Mouse (Mus musculus) layer of hippocampus, adult 8-10 months (tissue): ENCODE results near the gene Bbs2. TPM values are rescaled to one million over a fixed set of nuclear protein-coding genes. Genes with fewer than 3 reads are reported as not detected.
A peak's percentile ranks its signal among the peaks of the same experiment; 100 is the strongest.
"Not testable (repeated sequence)": the region's sequence is repeated elsewhere in the genome, so short reads cannot be mapped to it uniquely, and the experiment has no call there.

Source experiments
- DNase-seq, 2 experiments: peaks; one replicate each; pipeline ENCODE4 v3.0.0; 2022; ENCODE audit warnings: low spot score in 2 of 2
- total RNA-seq, 4 experiments: library from RNA; stranded (reverse); gene quantifications; 2 replicates each; pipeline ENCODE4 v1.2.4; 2022

The Bbs2 gene
- 10 to 100 TPM; 26.5 to 30.1 (median 27.9) TPM for total RNA-seq

- peak; percentile 99 to 100 for DNase-seq
Measured at GRCm38 (mm10) chr8:94098081-94098974, at the start of gene Bbs2. Bbs2 (minus strand) TSS chr8:94098928.

GRCm38 (mm10) chr8:94148236-94148635 lies 49.5 kb upstream of the Bbs2 start:
- DNase-seq: peak in 1 of 2 experiments; percentile 40

- DNase-seq: no peak
Measured at GRCm38 (mm10) chr8:94140266-94140795, 41.6 kb upstream of the Bbs2 start.

GRCm38 (mm10) chr8:94136933-94137332 lies 38.2 kb upstream of the Bbs2 start, which contains the start of gene Mt4:
Mt4 (plus strand) TSS chr8:94137197.
- DNase-seq: no peak

- no peak for DNase-seq
Measured at GRCm38 (mm10) chr8:94136192-94136591, 37.5 kb upstream of the Bbs2 start.

- no peak for DNase-seq
Measured at GRCm38 (mm10) chr8:94135556-94135955, 36.8 kb upstream of the Bbs2 start.

GRCm38 (mm10) chr8:94134601-94135000 lies 35.9 kb upstream of the Bbs2 start:
- not testable (repeated sequence) for DNase-seq

GRCm38 (mm10) chr8:94132096-94132495 lies 33.4 kb upstream of the Bbs2 start:
- DNase-seq: no peak

GRCm38 (mm10) chr8:94130126-94130525 lies 31.4 kb upstream of the Bbs2 start:
- DNase-seq: peak in 1 of 2 experiments; percentile 28

GRCm38 (mm10) chr8:94129133-94129789 lies 30.5 kb upstream of the Bbs2 start:
- no peak for DNase-seq

GRCm38 (mm10) chr8:94127711-94128110 lies 29.0 kb upstream of the Bbs2 start:
- DNase-seq: no peak

- peak; percentile 46 to 47 for DNase-seq
Measured at GRCm38 (mm10) chr8:94122711-94123468, 24.2 kb upstream of the Bbs2 start.

- DNase-seq: peak in 1 of 2 experiments; percentile 16
Measured at GRCm38 (mm10) chr8:94121625-94122024, 22.9 kb upstream of the Bbs2 start.

GRCm38 (mm10) chr8:94118776-94119430 lies 20.2 kb upstream of the Bbs2 start:
- DNase-seq: peak; percentile 73 to 79

- no peak for DNase-seq
Measured at GRCm38 (mm10) chr8:94113972-94114371, 15.2 kb upstream of the Bbs2 start.

GRCm38 (mm10) chr8:94113435-94113834 lies 14.7 kb upstream of the Bbs2 start:
- DNase-seq: no peak

GRCm38 (mm10) chr8:94110526-94111177 lies 11.9 kb upstream of the Bbs2 start:
- no peak for DNase-seq

GRCm38 (mm10) chr8:94109835-94110234 lies 11.1 kb upstream of the Bbs2 start:
- no peak for DNase-seq

- DNase-seq: no peak
Measured at GRCm38 (mm10) chr8:94109396-94109795, 10.7 kb upstream of the Bbs2 start.

- DNase-seq: no peak
Measured at GRCm38 (mm10) chr8:94107871-94108270, 9.1 kb upstream of the Bbs2 start.
